Mouse (Mus musculus) MEL (cell line): Measurements from ENCODE around the gene Gatb. TPM values are rescaled to one million over a fixed set of nuclear protein-coding genes. Genes with fewer than 3 reads are reported as not detected.

Experiments
- DNase-seq: peaks from one replicate; pipeline ENCODE4 v3.0.0; 2011; ENCODE audit warnings: low read depth, low spot score
- H3K27ac ChIP-seq: 2 replicates; pipeline ENCODE4 v1.5.1; 2012; ENCODE audit warnings: low read depth, mild to moderate bottlenecking, control low read depth, low read length, moderate library complexity; ENCODE audit not compliant: control insufficient read depth
- H3K27me3 ChIP-seq, 2 experiments: fragments of 150-350 bp in 1 of 2; sonication (generic) in 1 of 2; 2 replicates each; pipeline ENCODE4 v1.6.1; 2012; ENCODE audit warnings: low read length in 2 of 2, mild to moderate bottlenecking in 2 of 2, improper control_type of control experiment in 1 of 2, moderate library complexity in 1 of 2; ENCODE audit not compliant: insufficient read depth in 2 of 2, control insufficient read depth in 1 of 2
- H3K36me3 ChIP-seq, 2 experiments: 2 replicates each; pipeline ENCODE4 v1.6.1; 2012 to 2014; ENCODE audit warnings: low read length in 2 of 2, improper control_type of control experiment in 1 of 2, inconsistent platforms in 1 of 2, mild to moderate bottlenecking in 1 of 2; ENCODE audit not compliant: insufficient read depth in 2 of 2, control insufficient read depth in 1 of 2
- H3K4me1 ChIP-seq, 2 experiments: fragments of 150-350 bp in 1 of 2; sonication (generic) in 1 of 2; 2 replicates each; pipeline ENCODE4 v1.6.1; 2012; ENCODE audit warnings: low read length in 2 of 2, improper control_type of control experiment in 1 of 2, mild to moderate bottlenecking in 1 of 2; ENCODE audit not compliant: insufficient read depth in 2 of 2, control insufficient read depth in 1 of 2
- H3K4me3 ChIP-seq, 2 experiments: fragments of 150-350 bp in 1 of 2; sonication (generic) in 1 of 2; 2 replicates each; pipeline ENCODE4 v1.5.1; 2012; ENCODE audit warnings: low read depth in 2 of 2, low read length in 2 of 2, mild to moderate bottlenecking in 2 of 2, moderate library complexity in 2 of 2, control low read depth in 1 of 2, improper control_type of control experiment in 1 of 2; ENCODE audit not compliant: control insufficient read depth in 1 of 2, insufficient read depth in 1 of 2
- H3K79me2 ChIP-seq: 2 replicates; pipeline ENCODE4 v1.6.1; 2012; ENCODE audit warnings: mild to moderate bottlenecking, low read length, moderate library complexity; ENCODE audit not compliant: control insufficient read depth, poor library complexity, insufficient read depth
- H3K9ac ChIP-seq: 2 replicates; pipeline ENCODE4 v1.6.1; 2012; ENCODE audit warnings: low read depth, mild to moderate bottlenecking, control low read depth, low read length, moderate library complexity; ENCODE audit not compliant: control insufficient read depth, poor library complexity, severe bottlenecking
- H3K9me3 ChIP-seq: fragments of 150-350 bp; sonication (generic); replicated peaks from 2 replicates; pipeline ENCODE4 v1.6.1; 2012; ENCODE audit warnings: mild to moderate bottlenecking, low read length, improper control_type of control experiment, moderate library complexity; ENCODE audit not compliant: insufficient read depth
- BHLHE40 ChIP-seq: IDR thresholded peaks from 2 replicates; pipeline ENCODE4 v1.6.1; 2012; ENCODE audit warnings: low read depth, mild to moderate bottlenecking, inconsistent platforms, low read length, improper control_type of control experiment, borderline replicate concordance
- CHD1 ChIP-seq: IDR thresholded peaks from 2 replicates; pipeline ENCODE4 v1.6.1; 2012; ENCODE audit warnings: low read depth, mild to moderate bottlenecking, inconsistent platforms, low read length, improper control_type of control experiment
- CHD2 ChIP-seq: IDR thresholded peaks from 2 replicates; pipeline ENCODE4 v1.6.1; 2011; ENCODE audit warnings: low read length, improper control_type of control experiment
- CTCF ChIP-seq, 3 experiments: IDR thresholded peaks in 2 of 3; conservative IDR thresholded peaks in 1 of 3; 2 replicates each; pipeline ENCODE4 v1.5.1; 2011 to 2012; ENCODE audit warnings: low read length in 3 of 3, low read depth in 2 of 3, mild to moderate bottlenecking in 2 of 3, improper control_type of control experiment in 1 of 3, inconsistent platforms in 1 of 3, mixed read lengths in 1 of 3, moderate library complexity in 1 of 3; ENCODE audit not compliant: control insufficient read depth in 1 of 3, insufficient read depth in 1 of 3, poor library complexity in 1 of 3, severe bottlenecking in 1 of 3
- E2F4 ChIP-seq: IDR thresholded peaks from 2 replicates; pipeline ENCODE4 v1.6.1; 2011; ENCODE audit warnings: low read depth, low read length, improper control_type of control experiment, borderline replicate concordance
- ELF1 ChIP-seq: IDR thresholded peaks from 2 replicates; pipeline ENCODE4 v1.6.1; 2014; ENCODE audit warnings: low read depth, mild to moderate bottlenecking, inconsistent platforms, low read length, improper control_type of control experiment, moderate library complexity
- ETS1 ChIP-seq: IDR thresholded peaks from 2 replicates; pipeline ENCODE4 v1.6.1; 2012; ENCODE audit warnings: low read depth, mild to moderate bottlenecking, inconsistent platforms, low read length, improper control_type of control experiment, moderate library complexity
- GABPA ChIP-seq: IDR thresholded peaks from 2 replicates; pipeline ENCODE4 v1.6.1; 2012; ENCODE audit warnings: low read depth, mild to moderate bottlenecking, inconsistent platforms, low read length, improper control_type of control experiment, moderate library complexity
- GATA1 ChIP-seq: IDR thresholded peaks from 2 replicates; pipeline ENCODE4 v1.6.1; 2011; ENCODE audit warnings: low read depth, low read length, improper control_type of control experiment
- MAX ChIP-seq: IDR thresholded peaks from 2 replicates; pipeline ENCODE4 v1.6.1; 2011; ENCODE audit warnings: low read length, improper control_type of control experiment
- MAZ ChIP-seq: IDR thresholded peaks from 2 replicates; pipeline ENCODE4 v1.6.1; 2012; ENCODE audit warnings: low read depth, mild to moderate bottlenecking, inconsistent platforms, low read length, improper control_type of control experiment
- MEF2A ChIP-seq: IDR thresholded peaks from 2 replicates; pipeline ENCODE4 v1.6.1; 2014; ENCODE audit warnings: low read depth, mild to moderate bottlenecking, inconsistent platforms, low read length, improper control_type of control experiment; ENCODE audit not compliant: poor library complexity, insufficient replicate concordance, severe bottlenecking; ENCODE audit errors: extremely low read depth
- MXI1 ChIP-seq: IDR thresholded peaks from 2 replicates; pipeline ENCODE4 v1.6.1; 2011; ENCODE audit warnings: mild to moderate bottlenecking, low read depth, low read length, improper control_type of control experiment
- MYC ChIP-seq: IDR thresholded peaks from 2 replicates; pipeline ENCODE4 v1.6.1; 2011; ENCODE audit warnings: low read depth, mild to moderate bottlenecking, low read length, improper control_type of control experiment, moderate library complexity
- NRF1 ChIP-seq: IDR thresholded peaks from 2 replicates; pipeline ENCODE4 v1.6.1; 2014; ENCODE audit warnings: low read depth, mild to moderate bottlenecking, inconsistent platforms, low read length, improper control_type of control experiment, moderate library complexity; ENCODE audit not compliant: poor library complexity, insufficient read depth, severe bottlenecking
- POLR2A ChIP-seq, 2 experiments: IDR thresholded peaks; 2 replicates each; pipeline ENCODE4 v1.6.1; 2011 to 2012; ENCODE audit warnings: low read length in 2 of 2, mild to moderate bottlenecking in 2 of 2, control low read depth in 1 of 2, improper control_type of control experiment in 1 of 2, low read depth in 1 of 2, moderate library complexity in 1 of 2; ENCODE audit not compliant: control insufficient read depth in 1 of 2, insufficient read depth in 1 of 2, poor library complexity in 1 of 2
- POLR2AphosphoS2 ChIP-seq: IDR thresholded peaks from 2 replicates; pipeline ENCODE4 v1.6.1; 2011; ENCODE audit warnings: low read length, improper control_type of control experiment
- POLR2AphosphoS5 ChIP-seq: IDR thresholded peaks from 2 replicates; pipeline ENCODE4 v1.6.1; 2012; ENCODE audit warnings: low read depth, borderline replicate concordance, mild to moderate bottlenecking, inconsistent platforms, low read length, moderate library complexity, mixed read lengths
- RAD21 ChIP-seq: IDR thresholded peaks from 2 replicates; pipeline ENCODE4 v1.6.1; 2011; ENCODE audit warnings: mild to moderate bottlenecking, low read depth, low read length, improper control_type of control experiment
- SIN3A ChIP-seq: IDR thresholded peaks from 2 replicates; pipeline ENCODE4 v1.6.1; 2012; ENCODE audit warnings: low read length, improper control_type of control experiment, inconsistent platforms
- SMC3 ChIP-seq: IDR thresholded peaks from 2 replicates; pipeline ENCODE4 v1.6.1; 2011; ENCODE audit warnings: low read depth, low read length, improper control_type of control experiment
- TAL1 ChIP-seq: IDR thresholded peaks from 2 replicates; pipeline ENCODE4 v1.6.1; 2012; ENCODE audit warnings: mild to moderate bottlenecking, inconsistent platforms, low read length, moderate library complexity, mixed read lengths
- TBP ChIP-seq: IDR thresholded peaks from 2 replicates; pipeline ENCODE4 v1.8.0; 2011; ENCODE audit warnings: low read depth, low read length, improper control_type of control experiment
- TCF12 ChIP-seq: IDR thresholded peaks from 2 replicates; pipeline ENCODE4 v1.6.1; 2014; ENCODE audit warnings: low read depth, mild to moderate bottlenecking, inconsistent platforms, low read length, improper control_type of control experiment, moderate library complexity
- USF1 ChIP-seq: IDR thresholded peaks from 2 replicates; pipeline ENCODE4 v1.6.1; 2014; ENCODE audit warnings: low read depth, mild to moderate bottlenecking, inconsistent platforms, low read length, improper control_type of control experiment, moderate library complexity
- ZMIZ1 ChIP-seq: IDR thresholded peaks from 2 replicates; pipeline ENCODE4 v1.6.1; 2012; ENCODE audit warnings: low read depth, mild to moderate bottlenecking, inconsistent platforms, low read length, improper control_type of control experiment, moderate library complexity
- ZNF384 ChIP-seq: IDR thresholded peaks from 2 replicates; pipeline ENCODE4 v1.6.1; 2012; ENCODE audit warnings: low read depth, mild to moderate bottlenecking, inconsistent platforms, low read length, improper control_type of control experiment
- polyA plus RNA-seq, 2 experiments: library from polyadenylated mRNA; stranded (reverse) in 1 of 2; unstranded in 1 of 2; fragments of >175 nt in 1 of 2; fragments of >200 nt in 1 of 2; gene quantifications; 2 replicates each; pipeline versions ENCODE4 v1.2.1 to v1.2.4; 2012; ENCODE audit warnings: low replicate concordance in 2 of 2, low read depth in 1 of 2; ENCODE audit not compliant: insufficient read length in 2 of 2, insufficient read depth in 1 of 2, missing spikeins in 1 of 2
- total RNA-seq: library from RNA; depleted of rRNA; stranded (reverse); fragments of 300-350 nt; gene quantifications from 2 replicates; pipeline ENCODE4 v1.2.3, GENCODE M21; 2012

The Gatb gene
- total and polyA plus RNA-seq, 3 experiments = 9.1 to 16.8 TPM; not detected in 1

DNA sequence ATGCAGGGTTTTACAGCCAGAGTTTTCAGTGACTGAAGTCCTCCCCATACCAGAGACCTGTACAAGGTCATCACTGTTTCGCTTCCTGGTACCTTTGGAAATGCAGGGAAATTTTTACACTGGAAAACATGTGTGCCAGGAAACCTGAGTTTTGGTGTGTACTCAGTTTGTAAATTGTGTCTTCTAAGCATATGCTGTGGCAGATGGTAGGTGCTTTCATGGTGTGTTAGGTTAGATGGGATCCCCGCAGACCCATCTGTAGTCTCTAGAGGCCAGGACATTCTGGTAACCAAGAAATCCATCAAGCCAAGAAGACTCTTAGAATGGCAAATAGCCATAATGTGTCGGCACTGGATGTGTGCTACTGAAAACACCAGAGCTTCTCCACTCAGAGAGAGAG lies 38.9 kb upstream of the Gatb start:
- H3K27ac ChIP-seq = no peak overlapping the region
- H3K79me2 ChIP-seq = no peaks in the 10 kb centered on the region
- no peak overlapping the region for H3K9ac ChIP-seq
- no peaks in the 10 kb centered on the region for H3K9me3 ChIP-seq
- no peak for TF ChIP-seq GABPA
- no peak for TF ChIP-seq ZNF384
- no peak for TF ChIP-seq CTCF (IDR thresholded peaks at IDR 0.05 in 2 of 3, conservative IDR thresholded peaks at IDR 0.05 in 1 of 3; ENCODE audit: control insufficient read depth in 1 of 3, insufficient read depth in 1 of 3, low read depth in 2 of 3, low read length in 3 of 3, poor library complexity in 1 of 3, severe bottlenecking in 1 of 3)
- TF ChIP-seq NRF1 = no peak
- no peak for TF ChIP-seq ELF1
- TF ChIP-seq RAD21 = no peak
- no peak for TF ChIP-seq MEF2A
- no peak for TF ChIP-seq CHD1
- TF ChIP-seq POLR2AphosphoS5 = no peak
- no peak for TF ChIP-seq POLR2A (IDR thresholded peaks at IDR 0.05; ENCODE audit: control insufficient read depth in 1 of 2, insufficient read depth in 1 of 2, low read depth in 1 of 2, low read length in 2 of 2, poor library complexity in 1 of 2)
- no peak for TF ChIP-seq MAX
- TF ChIP-seq CHD2 = no peak
- no peak for TF ChIP-seq ETS1
- no peak for TF ChIP-seq USF1
- no peak for TF ChIP-seq GATA1
- no peak for TF ChIP-seq TAL1
- no peak for TF ChIP-seq MYC
- no peak for TF ChIP-seq TBP
- TF ChIP-seq SIN3A = no peak
- H3K36me3 ChIP-seq = no peaks in the 10 kb centered on the region
- no peak overlapping the region for H3K4me3 ChIP-seq
- no peak for DNase-seq
- no peaks in the 10 kb centered on the region for H3K4me1 ChIP-seq
- no peaks in the 10 kb centered on the region for H3K27me3 ChIP-seq

DNA sequence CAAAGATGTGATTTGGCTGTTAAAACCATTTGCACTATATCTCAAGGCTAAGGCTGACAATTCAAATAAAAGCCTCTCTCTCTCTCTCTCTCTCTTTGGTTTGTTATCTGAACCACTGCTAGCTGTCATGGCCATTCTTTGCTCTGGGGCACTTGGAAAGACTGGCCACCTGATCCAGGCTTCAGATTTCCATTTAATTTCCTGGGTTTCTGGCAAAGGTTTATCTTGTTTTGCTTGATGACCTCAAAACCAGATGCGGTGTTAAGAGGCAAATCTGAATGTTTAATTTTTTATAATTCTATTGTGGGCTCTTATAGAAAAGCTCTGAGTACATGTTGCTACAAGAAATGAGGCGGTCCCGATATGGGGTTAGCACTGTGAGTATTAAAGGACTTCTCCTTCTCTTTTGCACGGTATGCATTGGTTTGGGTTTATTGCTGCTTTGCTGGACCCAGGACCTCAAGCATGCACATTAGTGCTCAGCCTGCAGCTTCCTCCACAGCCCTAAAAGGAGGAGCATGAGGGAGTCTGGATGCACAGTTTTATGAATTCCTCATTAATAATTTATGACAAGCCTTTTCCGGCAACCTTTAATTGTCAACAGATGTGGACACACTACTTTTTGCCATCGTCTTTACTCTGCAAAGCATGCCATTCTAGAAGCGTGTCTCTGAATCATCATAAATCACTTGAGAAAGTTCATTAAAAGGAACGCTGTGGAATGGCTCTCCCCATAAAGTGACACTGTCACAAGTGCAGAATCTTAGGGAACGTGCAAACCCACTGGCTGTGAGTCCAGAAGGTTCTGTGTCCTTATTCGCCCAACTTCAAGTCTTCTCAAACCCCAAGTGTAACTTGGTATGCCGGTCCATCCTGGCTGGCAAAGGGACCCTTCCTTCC lies 38.0 kb upstream of the Gatb start:
- no peak for DNase-seq
- no peak overlapping the region for H3K27ac ChIP-seq
- TF ChIP-seq TAL1 (no peak), POLR2AphosphoS2 (no peak), TCF12 (no peak), POLR2A (IDR thresholded peaks at IDR 0.05; ENCODE audit: control insufficient read depth in 1 of 2, insufficient read depth in 1 of 2, low read depth in 1 of 2, low read length in 2 of 2, poor library complexity in 1 of 2) (no peak), E2F4 (no peak), SIN3A (no peak), MYC (no peak), GATA1 (no peak), SMC3 (no peak), ZNF384 (no peak), MEF2A (no peak), BHLHE40 (no peak), MAZ (no peak), GABPA (no peak), CHD1 (no peak), RAD21 (no peak), NRF1 (no peak), MXI1 (no peak), ZMIZ1 (no peak)

More for the DNA sequence above, 38.0 kb upstream of the Gatb start:
- Histone ChIP-seq H3K4me3 (no peak overlapping the region), H3K79me2 (no peaks in the 10 kb centered on the region), H3K36me3 (no peaks in the 10 kb centered on the region), H3K9ac (no peak overlapping the region), H3K27me3 (no peaks in the 10 kb centered on the region), H3K9me3 (no peaks in the 10 kb centered on the region), H3K4me1 (no peaks in the 10 kb centered on the region)
